Mouse (Mus musculus) kidney, embryonic 16.5 days (tissue): ENCODE measurements around the gene Spert. TPM values are rescaled to one million over a fixed set of nuclear protein-coding genes. Genes with fewer than 3 reads are reported as not detected.

ENCODE experiments used
- ATAC-seq: fragments of 200-750 bp; cut with Nextera tagmentation; 2 replicates; pipeline ENCODE4 v1.8.0; 2017; ENCODE audit warnings: moderate TSS enrichment; ENCODE audit not compliant: low FRiP score, low TSS enrichment
- H3K27ac ChIP-seq: fragments of 300-500 bp; sonication (generic); 2 replicates; pipeline ENCODE4 v1.5.1; 2014; ENCODE audit warnings: low read length
- H3K27me3 ChIP-seq: fragments of 300-500 bp; sonication (generic); 2 replicates; pipeline ENCODE4 v1.6.1; 2014; ENCODE audit warnings: low read length, control low read depth, mixed read lengths; ENCODE audit not compliant: insufficient read depth
- H3K36me3 ChIP-seq: fragments of 300-500 bp; sonication (generic); 2 replicates; pipeline ENCODE4 v1.6.1; 2014; ENCODE audit warnings: low read length, control low read depth, mixed read lengths; ENCODE audit not compliant: insufficient read depth
- H3K4me1 ChIP-seq: fragments of 300-500 bp; sonication (generic); 2 replicates; pipeline ENCODE4 v1.6.1; 2014; ENCODE audit warnings: low read length, control low read depth, mixed read lengths; ENCODE audit not compliant: insufficient read depth
- H3K4me2 ChIP-seq: fragments of 300-500 bp; sonication (generic); replicated peaks from 2 replicates; pipeline ENCODE4 v1.6.1; 2014; ENCODE audit warnings: low read depth, low read length
- H3K4me3 ChIP-seq: fragments of 300-500 bp; sonication (generic); 2 replicates; pipeline ENCODE4 v1.5.1; 2014; ENCODE audit warnings: mild to moderate bottlenecking, low read length
- H3K9ac ChIP-seq: fragments of 300-500 bp; sonication (generic); replicated peaks from 2 replicates; pipeline ENCODE4 v1.6.1; 2014; ENCODE audit warnings: low read length
- H3K9me3 ChIP-seq: fragments of 300-500 bp; sonication (generic); 2 replicates; pipeline ENCODE4 v1.6.1; 2016; ENCODE audit warnings: low read length, control low read depth
- WGBS: fragments of 180-500 bp; shearing (Covaris S2); extraction: QIAGEN DNeasy Blood & Tissue Kit; methylation state at CpG from one replicate; pipeline ENCODE4 v1.1.7; 2014; 5-methylcytosine and 5-hydroxymethylcytosine counted together
- polyA plus RNA-seq: library from polyadenylated mRNA; unstranded; fragments of >200 nt; fragmentation: Nextera tagmentation; extraction: Ambion mirVana; gene quantifications from 2 replicates; pipeline ENCODE4 v1.2.1, GENCODE M21; 2015

Gene Spert
- polyA plus RNA-seq, 1 experiment from 2014 or later = not detected

DNA sequence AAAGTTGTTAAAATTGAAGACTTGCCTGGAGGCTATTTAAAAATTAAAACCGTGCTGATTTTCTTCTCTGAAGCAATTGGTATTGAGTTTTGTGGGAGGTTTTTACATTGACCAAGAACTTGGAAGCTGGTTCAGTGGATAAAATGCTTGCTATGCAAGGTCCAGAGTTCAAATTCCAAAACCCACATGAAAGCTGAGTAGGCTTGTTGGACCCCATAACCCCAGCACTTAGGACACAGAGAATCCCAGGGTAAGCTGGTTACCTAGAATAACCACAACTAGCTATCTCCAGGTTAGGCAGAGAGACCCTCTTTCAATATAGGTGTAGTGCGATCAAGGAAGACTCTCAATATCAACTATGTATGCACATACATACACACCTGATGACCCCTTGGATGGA lies 16.3 kb upstream of the Spert start:
- Histone ChIP-seq H3K4me2 (no peak overlapping the region), H3K27ac (no peak overlapping the region), H3K27me3 (no peaks in the 10 kb centered on the region), H3K9me3 (no peaks in the 10 kb centered on the region), H3K4me3 (no peak overlapping the region), H3K4me1 (no peaks in the 10 kb centered on the region), H3K9ac (no peak overlapping the region), H3K36me3 (no peaks in the 10 kb centered on the region)
- no peak for ATAC-seq
- WGBS = 84% methylated on average over 2 of the region's 2 CpGs

GRCm38 (mm10) chr14:75583870-75584269 lies 9.0 kb downstream of the Spert start:
- no peak overlapping the region for H3K9ac ChIP-seq
- no peak for ATAC-seq
- no peaks in the 10 kb centered on the region for H3K9me3 ChIP-seq
- no peaks in the 10 kb centered on the region for H3K36me3 ChIP-seq
- no peak overlapping the region for H3K4me2 ChIP-seq
- H3K4me1 ChIP-seq = no peaks in the 10 kb centered on the region
- WGBS = 76% methylated on average over 12 of the region's 12 CpGs
- H3K27ac ChIP-seq = no peak overlapping the region
- no peak overlapping the region for H3K4me3 ChIP-seq
- H3K27me3 ChIP-seq = no peaks in the 10 kb centered on the region

- WGBS = 78% methylated on average over 6 of the region's 6 CpGs
- H3K36me3 ChIP-seq = no peaks in the 10 kb centered on the region
- no peak overlapping the region for H3K4me2 ChIP-seq
- H3K27ac ChIP-seq = no peak overlapping the region
- no peak for ATAC-seq
- peaks cover 3% of the 10 kb centered on the region; the same call in 1 of the 2 replicates for H3K9me3 ChIP-seq
- H3K9ac ChIP-seq = no peak overlapping the region
- H3K4me3 ChIP-seq = no peak overlapping the region
- H3K4me1 ChIP-seq = no peaks in the 10 kb centered on the region
- H3K27me3 ChIP-seq = no peaks in the 10 kb centered on the region
These were observed 13.9 kb downstream of the Spert start for GRCm38 (mm10) chr14:75579010-75579409.

GRCm38 (mm10) chr14:75566303-75566702 lies 26.6 kb downstream of the Spert start:
- no peaks in the 10 kb centered on the region for H3K4me1 ChIP-seq
- H3K4me3 ChIP-seq = no peak overlapping the region
- H3K27ac ChIP-seq = no peak overlapping the region
- no peaks in the 10 kb centered on the region for H3K9me3 ChIP-seq
- H3K27me3 ChIP-seq = no peaks in the 10 kb centered on the region
- WGBS = 77% methylated on average over 3 of the region's 3 CpGs
- H3K4me2 ChIP-seq = no peak overlapping the region
- ATAC-seq = no peak
- no peak overlapping the region for H3K9ac ChIP-seq
- H3K36me3 ChIP-seq = no peaks in the 10 kb centered on the region

DNA sequence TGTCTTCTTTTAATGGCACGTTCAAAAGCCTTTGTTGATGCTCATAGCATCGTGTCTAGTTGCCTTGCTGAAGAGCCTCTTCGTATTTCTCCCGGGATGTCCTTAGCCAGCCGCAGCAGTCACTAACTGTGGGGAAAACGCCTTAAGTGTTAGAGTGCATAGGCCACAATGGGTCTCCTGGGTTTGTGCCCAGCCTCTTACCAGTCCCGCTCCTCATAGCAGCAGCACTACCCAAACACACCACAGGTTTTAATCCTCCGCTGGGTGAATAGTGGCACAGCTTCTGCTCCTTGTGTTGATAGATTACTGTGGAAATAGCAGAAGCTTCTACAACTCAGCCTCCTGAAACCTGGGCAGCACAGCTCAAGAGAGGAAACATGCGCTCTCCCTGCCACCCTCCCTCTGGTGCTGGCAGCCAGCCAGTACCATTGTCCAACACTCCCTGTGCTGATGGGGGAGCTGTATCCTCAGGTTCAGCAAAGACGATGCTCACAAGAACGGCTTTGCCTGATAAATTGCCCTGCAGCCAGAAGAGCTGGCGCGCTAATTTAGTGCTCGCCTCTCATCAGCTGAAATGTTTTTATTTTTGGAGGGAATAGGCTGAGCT lies 27.3 kb downstream of the Spert start:
- no peak overlapping the region for H3K9ac ChIP-seq
- no peak overlapping the region for H3K4me3 ChIP-seq
- H3K27me3 ChIP-seq = no peaks in the 10 kb centered on the region
- no peak overlapping the region for H3K4me2 ChIP-seq
- H3K4me1 ChIP-seq = no peaks in the 10 kb centered on the region
- ATAC-seq = peak; percentile 12; the same call in 1 of the 2 replicates
- H3K27ac ChIP-seq = no peak overlapping the region
- H3K9me3 ChIP-seq = no peaks in the 10 kb centered on the region
- 66% methylated on average over 14 of the region's 14 CpGs for WGBS
- H3K36me3 ChIP-seq = no peaks in the 10 kb centered on the region

DNA sequence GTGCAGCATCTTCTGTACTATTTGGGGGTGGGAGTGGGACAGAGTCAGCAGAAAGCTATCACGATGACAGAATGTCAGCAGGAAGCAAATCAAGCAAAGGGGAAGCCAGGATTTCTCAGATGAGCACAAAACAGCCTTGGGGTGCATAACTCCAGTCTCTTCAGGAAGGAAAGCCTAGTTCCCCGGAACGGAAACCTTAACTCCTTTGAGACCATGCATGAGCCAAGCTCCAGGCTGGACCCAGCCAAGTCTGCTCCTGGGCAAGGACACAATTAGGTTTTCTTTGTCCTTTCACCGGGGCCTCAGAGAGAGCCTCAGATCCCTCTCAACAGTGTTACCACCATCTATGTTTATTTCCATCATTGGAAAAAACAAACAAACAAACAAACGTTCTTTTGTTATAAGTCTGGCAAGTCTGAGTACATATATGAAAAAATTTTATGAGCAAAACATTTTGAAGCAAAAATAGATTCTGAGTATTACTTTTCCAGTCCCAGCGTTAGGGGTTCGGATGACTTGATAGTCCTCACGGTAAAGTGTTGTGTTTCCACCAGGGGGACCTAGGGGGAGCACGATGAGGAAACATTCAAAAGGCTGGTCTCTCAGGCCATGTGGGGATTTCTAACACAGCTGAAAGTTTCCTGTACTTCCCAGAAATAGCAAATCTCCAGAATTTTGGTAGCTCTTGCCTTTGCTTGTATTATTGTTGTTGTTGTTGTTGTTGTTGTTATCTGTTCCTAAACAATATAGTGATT lies 31.2 kb downstream of the Spert start:
- ATAC-seq = no peak
- H3K27ac ChIP-seq = no peak overlapping the region
- no peak overlapping the region for H3K4me3 ChIP-seq
- 45% methylated on average over 9 of the region's 9 CpGs for WGBS
- H3K4me2 ChIP-seq = no peak overlapping the region
- no peaks in the 10 kb centered on the region for H3K27me3 ChIP-seq
- H3K36me3 ChIP-seq = no peaks in the 10 kb centered on the region
- H3K9ac ChIP-seq = no peak overlapping the region
- H3K4me1 ChIP-seq = no peaks in the 10 kb centered on the region
- H3K9me3 ChIP-seq = no peaks in the 10 kb centered on the region

- no peak overlapping the region for H3K4me3 ChIP-seq
- H3K27me3 ChIP-seq = no peaks in the 10 kb centered on the region
- H3K9ac ChIP-seq = no peak overlapping the region
- 0 out of 2 replicates have a peak, but pooled peaks have one; percentile 34 for ATAC-seq
- no peaks in the 10 kb centered on the region for H3K36me3 ChIP-seq
- 11% methylated on average over 8 of the region's 8 CpGs for WGBS
- peak overlapping the region; percentile 50; the same call in 1 of the 2 replicates for H3K27ac ChIP-seq
- no peaks in the 10 kb centered on the region for H3K9me3 ChIP-seq
- H3K4me1 ChIP-seq = peaks cover 20% of the 10 kb centered on the region
- no peak overlapping the region for H3K4me2 ChIP-seq
These were observed 51.2 kb downstream of the Spert start for GRCm38 (mm10) chr14:75541731-75542130.

DNA sequence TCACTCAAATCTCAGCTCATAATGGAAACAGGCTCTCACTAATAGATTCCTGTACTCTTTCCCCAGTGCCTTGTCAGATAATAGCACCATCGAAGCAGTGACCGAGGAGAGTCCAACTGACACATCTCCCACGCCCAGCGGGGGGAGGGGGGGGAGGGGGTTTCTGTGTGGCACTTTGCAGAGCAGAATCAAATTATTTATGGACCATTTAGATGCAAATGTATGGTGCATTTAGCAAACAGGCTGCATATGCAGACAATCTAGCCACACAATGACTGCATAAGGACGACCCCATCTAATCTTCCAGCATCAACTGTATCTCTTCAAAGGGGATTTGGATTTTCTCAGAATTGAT lies 51.9 kb downstream of the Spert start:
- no peaks in the 10 kb centered on the region for H3K36me3 ChIP-seq
- peaks cover 28% of the 10 kb centered on the region for H3K4me1 ChIP-seq
- H3K9ac ChIP-seq = no peak overlapping the region
- H3K4me2 ChIP-seq = peak overlapping the region; percentile 1; the same call in 1 of the 2 replicates
- no peak for ATAC-seq
- no peaks in the 10 kb centered on the region for H3K27me3 ChIP-seq
- peak overlapping the region; percentile 71 for H3K27ac ChIP-seq
- no peak overlapping the region for H3K4me3 ChIP-seq
- H3K9me3 ChIP-seq = no peaks in the 10 kb centered on the region
- 22% methylated on average over 5 of the region's 5 CpGs for WGBS

DNA sequence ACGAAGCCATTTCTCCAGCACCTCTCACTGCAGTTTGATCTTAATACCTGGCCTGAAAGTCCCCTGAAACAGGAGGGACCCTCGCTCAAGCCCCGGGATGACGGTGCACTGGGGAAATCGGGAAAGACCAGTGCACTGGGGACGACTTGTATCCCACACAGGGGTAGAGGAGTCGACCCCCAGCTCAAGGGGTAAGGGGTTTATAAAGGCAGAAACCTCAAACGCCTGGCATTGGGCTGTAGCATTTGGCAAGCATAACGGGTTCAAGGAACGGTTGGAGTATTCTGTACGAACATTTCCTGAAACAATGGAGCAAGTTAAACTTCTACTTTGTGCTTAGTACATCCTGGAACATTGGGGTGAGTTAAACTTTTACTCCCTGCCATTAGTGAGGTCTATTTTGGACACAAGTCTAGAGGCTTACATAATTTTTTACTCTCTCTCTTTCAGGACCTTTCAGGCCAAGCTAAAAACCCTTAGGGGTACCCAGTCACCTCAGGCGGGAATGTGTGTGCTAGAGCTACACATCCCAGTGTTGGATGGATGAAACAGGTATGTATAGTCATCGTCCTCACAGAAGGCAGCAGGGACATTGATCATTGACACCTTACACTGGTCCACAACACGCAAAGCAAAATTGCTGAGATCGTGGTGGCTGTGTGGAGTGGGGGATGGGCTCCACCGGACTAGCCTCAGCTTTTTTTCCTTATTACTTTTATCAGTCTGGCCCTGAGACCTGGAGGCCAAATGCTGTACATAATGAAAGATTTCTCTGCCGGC lies 52.5 kb downstream of the Spert start:
- peak overlapping the region; percentile 1; the same call in 1 of the 2 replicates for H3K4me2 ChIP-seq
- H3K9me3 ChIP-seq = no peaks in the 10 kb centered on the region
- H3K27ac ChIP-seq = peak overlapping the region; percentile 71
- H3K36me3 ChIP-seq = no peaks in the 10 kb centered on the region
- H3K4me3 ChIP-seq = no peak overlapping the region
- WGBS = 63% methylated on average over 17 of the region's 17 CpGs
- H3K9ac ChIP-seq = no peak overlapping the region
- no peaks in the 10 kb centered on the region for H3K27me3 ChIP-seq
- peaks cover 28% of the 10 kb centered on the region for H3K4me1 ChIP-seq
- no peak for ATAC-seq
